Mouse (Mus musculus) hindbrain, embryonic 15.5 days (tissue): Measurements from ENCODE around the gene Pde11a. TPM values are rescaled to one million over a fixed set of nuclear protein-coding genes. Genes with fewer than 3 reads are reported as not detected.

Experiments
- ATAC-seq: fragments of 200-750 bp; cut with Nextera tagmentation; 2 replicates; pipeline ENCODE4 v1.8.0; 2017; ENCODE audit warnings: low read depth, moderate number of reproducible peaks, moderate TSS enrichment; ENCODE audit not compliant: low FRiP score
- H3K27ac ChIP-seq: fragments of 300-500 bp; sonication (generic); replicated peaks from 2 replicates; pipeline ENCODE4 v1.5.1; 2015; ENCODE audit warnings: mild to moderate bottlenecking, inconsistent platforms
- H3K27me3 ChIP-seq: fragments of 300-500 bp; sonication (generic); 2 replicates; pipeline ENCODE4 v1.6.1; 2015; ENCODE audit warnings: control low read depth, inconsistent platforms
- H3K36me3 ChIP-seq: fragments of 300-500 bp; sonication (generic); 2 replicates; pipeline ENCODE4 v1.6.1; 2015; ENCODE audit warnings: control low read depth, inconsistent platforms
- H3K4me1 ChIP-seq: fragments of 300-500 bp; sonication (generic); replicated peaks from 2 replicates; pipeline ENCODE4 v1.6.1; 2015; ENCODE audit warnings: control low read depth, inconsistent platforms
- H3K4me2 ChIP-seq: fragments of 300-500 bp; sonication (generic); 2 replicates; pipeline ENCODE4 v1.6.1; 2015; ENCODE audit warnings: moderate library complexity, mild to moderate bottlenecking, inconsistent platforms
- H3K4me3 ChIP-seq: fragments of 300-500 bp; sonication (generic); 2 replicates; pipeline ENCODE4 v1.5.1; 2015; ENCODE audit warnings: mild to moderate bottlenecking, inconsistent platforms
- H3K9ac ChIP-seq: fragments of 300-500 bp; sonication (generic); 2 replicates; pipeline ENCODE4 v1.6.1; 2015; ENCODE audit warnings: inconsistent platforms
- H3K9me3 ChIP-seq: fragments of 300-500 bp; sonication (generic); 2 replicates; pipeline ENCODE4 v1.6.1; 2016; ENCODE audit warnings: control low read depth, inconsistent platforms
- WGBS: fragments of 180-500 bp; shearing (Covaris S2); methylation state at CpG from one replicate; pipeline ENCODE4 v1.1.7; 2015; 5-methylcytosine and 5-hydroxymethylcytosine counted together
- polyA plus RNA-seq: library from polyadenylated mRNA; unstranded; fragments of >200 nt; fragmentation: Nextera tagmentation; extraction: Ambion mirVana; gene quantifications from 2 replicates; pipeline ENCODE4 v1.2.1, GENCODE M21; 2015

The Pde11a gene
- polyA plus RNA-seq, 1 experiment from 2014 or later: 1.6 TPM

DNA sequence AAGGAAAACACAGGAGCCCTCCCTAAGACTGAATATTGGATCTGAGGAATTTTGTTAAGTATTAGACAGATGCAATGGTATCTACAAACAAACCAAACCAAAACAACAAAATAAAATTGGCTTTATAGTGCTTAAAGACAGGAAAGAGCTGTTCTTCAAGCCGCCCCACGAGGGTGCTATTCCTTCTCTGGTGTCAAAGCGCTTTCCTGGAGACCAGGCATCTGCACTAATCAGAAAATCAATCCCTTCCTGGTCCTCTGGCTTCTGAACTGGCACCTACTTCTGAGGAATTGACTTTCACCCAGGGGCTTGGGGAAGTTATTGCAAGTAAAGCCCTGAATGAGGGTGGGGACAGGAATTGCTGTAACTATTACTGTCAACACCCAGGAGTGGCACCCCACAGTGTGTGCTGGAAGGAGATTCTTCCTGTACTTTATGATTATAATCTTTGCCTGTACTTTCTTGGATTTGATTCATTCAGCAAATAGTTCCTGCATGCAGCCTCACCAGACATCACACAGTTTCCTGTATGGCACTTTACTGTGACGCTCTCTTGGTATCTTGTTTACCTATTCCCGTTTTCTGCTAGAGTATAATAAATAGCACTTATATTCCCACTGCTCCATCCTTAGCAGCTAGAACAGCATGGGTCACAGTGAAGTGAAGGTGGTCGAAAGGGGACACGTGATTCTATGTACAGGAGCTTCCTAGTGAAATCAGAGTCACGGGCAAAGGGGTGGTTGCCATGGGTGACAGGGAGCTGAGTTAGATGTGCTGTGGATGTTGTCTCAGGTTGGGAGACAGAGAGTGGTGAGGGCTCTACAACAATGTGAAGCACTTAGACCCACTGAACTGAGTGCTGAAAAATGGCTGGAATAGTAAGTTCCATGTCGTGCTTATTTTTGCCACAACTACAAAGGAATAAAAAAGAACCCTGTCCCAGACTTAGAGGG is 210.2 kb downstream of the Pde11a start:
- Histone ChIP-seq H3K4me3 (no peak overlapping the region), H3K9ac (no peak overlapping the region), H3K36me3 (no peaks in the 10 kb centered on the region), H3K27ac (no peak overlapping the region), H3K27me3 (no peaks in the 10 kb centered on the region), H3K4me2 (no peak overlapping the region), H3K4me1 (peaks cover 20% of the 10 kb centered on the region; the same call in 1 of the 2 replicates), H3K9me3 (no peaks in the 10 kb centered on the region)
- 52% methylated on average over 9 of the region's 9 CpGs for WGBS
- ATAC-seq: no peak

DNA sequence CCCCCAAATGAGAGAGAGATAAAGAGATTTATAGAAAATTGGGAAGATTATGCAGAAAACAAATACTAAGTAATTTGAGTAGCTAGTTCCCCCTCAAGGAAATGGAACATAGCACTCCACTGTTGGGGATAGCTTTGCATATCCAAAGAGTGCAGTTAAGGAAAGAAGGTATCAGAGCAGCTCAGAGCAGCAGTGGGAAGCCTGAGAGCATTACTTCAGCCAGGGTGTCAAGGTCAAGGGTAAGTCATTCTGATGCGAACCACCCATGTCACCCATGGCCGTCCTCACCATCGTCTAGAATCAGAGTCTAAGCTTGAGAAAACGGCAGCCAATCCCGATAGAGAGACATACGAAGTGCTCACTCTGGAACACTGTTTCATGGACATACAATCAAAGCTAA is 211.9 kb downstream of the Pde11a start:
- Histone ChIP-seq H3K4me1 (peaks cover 20% of the 10 kb centered on the region; the same call in 1 of the 2 replicates), H3K27me3 (no peaks in the 10 kb centered on the region), H3K9ac (no peak overlapping the region), H3K4me2 (no peak overlapping the region), H3K36me3 (no peaks in the 10 kb centered on the region), H3K9me3 (no peaks in the 10 kb centered on the region), H3K27ac (no peak overlapping the region), H3K4me3 (no peak overlapping the region)
- no peak for ATAC-seq
- 91% methylated on average over 6 of the region's 6 CpGs for WGBS

DNA sequence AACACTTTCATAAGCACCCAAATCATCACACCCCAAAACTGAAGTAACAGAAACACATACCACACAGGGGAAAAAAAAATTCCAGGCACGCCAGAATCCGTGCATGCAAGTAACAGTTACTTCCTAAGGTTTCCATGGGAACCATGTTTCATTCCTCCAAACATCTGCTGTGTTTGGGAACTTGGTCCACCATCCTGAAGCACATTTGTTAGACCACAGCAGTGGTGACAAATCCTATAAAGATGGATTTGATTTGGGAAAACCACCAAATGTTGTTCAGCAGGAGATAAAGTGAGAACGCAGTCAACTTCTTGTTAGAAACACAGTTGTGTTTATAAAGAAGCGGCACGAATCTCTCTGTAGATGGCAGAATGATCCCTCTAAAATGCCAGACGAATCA is 213.8 kb downstream of the Pde11a start:
- no peak overlapping the region for H3K4me2 ChIP-seq
- ATAC-seq: no peak
- no peak overlapping the region for H3K27ac ChIP-seq
- H3K9ac ChIP-seq: no peak overlapping the region
- H3K27me3 ChIP-seq: no peaks in the 10 kb centered on the region
- H3K9me3 ChIP-seq: no peaks in the 10 kb centered on the region
- H3K4me1 ChIP-seq: peaks cover 15% of the 10 kb centered on the region; the same call in 1 of the 2 replicates
- H3K4me3 ChIP-seq: no peak overlapping the region
- H3K36me3 ChIP-seq: no peaks in the 10 kb centered on the region
- WGBS: 69% methylated on average over 6 of the region's 6 CpGs

DNA sequence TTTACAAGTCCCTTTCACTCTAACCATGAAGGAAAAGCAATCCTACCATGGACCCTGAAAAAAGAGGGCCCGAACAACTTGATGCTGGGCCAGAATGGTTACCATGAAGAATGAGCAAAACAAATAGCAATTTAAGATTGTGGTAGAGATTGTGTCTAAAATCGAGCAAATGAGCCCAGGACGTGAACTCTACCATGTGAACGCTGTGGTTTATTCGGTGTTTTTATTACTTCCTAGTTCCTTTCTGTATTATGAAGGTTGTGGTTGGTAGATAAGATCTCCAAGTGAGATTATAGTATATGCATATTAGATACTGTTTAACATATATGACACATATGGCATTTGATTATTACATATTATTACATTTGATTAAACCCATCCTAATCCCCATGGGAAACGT is 216.4 kb downstream of the Pde11a start:
- H3K9me3 ChIP-seq: no peaks in the 10 kb centered on the region
- H3K27me3 ChIP-seq: no peaks in the 10 kb centered on the region
- no peaks in the 10 kb centered on the region for H3K4me1 ChIP-seq
- no peak overlapping the region for H3K4me3 ChIP-seq
- no peak for ATAC-seq
- WGBS: 90% methylated on average over 6 of the region's 6 CpGs
- no peak overlapping the region for H3K4me2 ChIP-seq
- no peaks in the 10 kb centered on the region for H3K36me3 ChIP-seq
- H3K9ac ChIP-seq: no peak overlapping the region
- no peak overlapping the region for H3K27ac ChIP-seq

DNA sequence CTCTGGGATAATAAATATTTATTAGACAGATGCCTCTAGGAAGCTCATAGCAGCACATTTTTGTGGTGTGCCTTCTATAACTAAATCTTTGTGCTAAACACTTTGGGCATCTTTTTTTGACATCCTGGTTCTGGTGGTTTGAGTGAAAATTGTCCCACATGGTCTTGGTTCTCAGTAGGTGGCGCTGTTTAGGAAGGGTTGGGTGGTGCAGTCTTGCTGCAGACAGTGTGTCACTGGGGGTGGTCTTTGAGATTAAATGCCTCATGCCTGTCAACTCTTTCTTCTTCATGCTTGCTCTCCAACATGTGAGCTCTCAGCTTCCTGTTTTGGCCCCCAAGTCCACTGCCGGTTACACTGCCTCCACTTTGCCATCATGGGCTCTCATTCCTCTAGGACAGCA is 218.7 kb downstream of the Pde11a start:
- no peaks in the 10 kb centered on the region for H3K27me3 ChIP-seq
- no peak overlapping the region for H3K9ac ChIP-seq
- H3K4me1 ChIP-seq: no peaks in the 10 kb centered on the region
- H3K9me3 ChIP-seq: no peaks in the 10 kb centered on the region
- H3K27ac ChIP-seq: no peak overlapping the region
- no peak overlapping the region for H3K4me3 ChIP-seq
- 60% methylated on average over 2 of the region's 2 CpGs for WGBS
- no peaks in the 10 kb centered on the region for H3K36me3 ChIP-seq
- H3K4me2 ChIP-seq: no peak overlapping the region
- ATAC-seq: no peak

DNA sequence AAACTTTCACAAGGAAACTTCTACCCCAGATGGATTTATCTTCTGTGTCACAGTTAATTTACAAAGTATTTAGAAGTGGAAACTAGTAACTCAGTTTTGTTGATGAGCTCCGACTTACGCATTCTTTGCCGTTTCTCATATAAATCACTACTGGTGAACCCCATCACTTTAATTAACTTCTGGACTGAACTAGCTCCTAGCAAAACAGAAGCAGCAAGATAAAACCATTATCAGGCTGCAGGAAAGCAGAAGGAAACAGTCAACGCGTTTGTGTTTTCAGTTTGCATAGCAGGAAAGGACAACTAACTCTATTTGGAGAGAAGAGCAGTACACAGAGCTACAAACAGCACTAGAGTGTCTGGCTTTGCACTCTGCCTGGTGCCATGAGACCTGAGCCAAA is 220.1 kb downstream of the Pde11a start:
- Histone ChIP-seq H3K4me1 (no peaks in the 10 kb centered on the region), H3K9ac (no peak overlapping the region), H3K27me3 (no peaks in the 10 kb centered on the region), H3K4me3 (no peak overlapping the region), H3K4me2 (no peak overlapping the region), H3K27ac (no peak overlapping the region), H3K36me3 (no peaks in the 10 kb centered on the region), H3K9me3 (no peaks in the 10 kb centered on the region)
- ATAC-seq: no peak
- WGBS: 81% methylated on average over 5 of the region's 5 CpGs

DNA sequence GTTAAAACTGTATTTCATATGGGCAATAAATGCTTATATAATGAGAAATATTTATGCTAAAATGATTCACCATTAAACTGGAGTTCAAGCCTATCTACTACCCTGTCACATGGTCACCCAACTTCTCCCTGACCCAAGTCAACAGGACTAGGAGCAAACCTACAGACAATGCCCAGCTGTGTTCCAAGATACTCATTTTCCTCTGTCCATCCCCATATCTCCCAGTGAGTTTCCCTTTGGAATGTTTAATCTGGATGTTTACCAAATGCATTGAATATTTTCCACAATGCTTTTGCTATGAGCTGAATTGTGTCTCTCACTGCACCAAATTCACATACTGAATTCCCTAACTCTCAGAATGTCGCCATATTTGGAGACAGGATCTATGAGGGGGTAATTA is 221.4 kb downstream of the Pde11a start:
- Histone ChIP-seq H3K4me2 (no peak overlapping the region), H3K36me3 (no peaks in the 10 kb centered on the region), H3K9me3 (no peaks in the 10 kb centered on the region), H3K27ac (no peak overlapping the region), H3K4me3 (no peak overlapping the region), H3K27me3 (no peaks in the 10 kb centered on the region), H3K4me1 (no peaks in the 10 kb centered on the region), H3K9ac (no peak overlapping the region)
- 88% methylated on average over 1 of the region's 1 CpGs for WGBS
- no peak for ATAC-seq

DNA sequence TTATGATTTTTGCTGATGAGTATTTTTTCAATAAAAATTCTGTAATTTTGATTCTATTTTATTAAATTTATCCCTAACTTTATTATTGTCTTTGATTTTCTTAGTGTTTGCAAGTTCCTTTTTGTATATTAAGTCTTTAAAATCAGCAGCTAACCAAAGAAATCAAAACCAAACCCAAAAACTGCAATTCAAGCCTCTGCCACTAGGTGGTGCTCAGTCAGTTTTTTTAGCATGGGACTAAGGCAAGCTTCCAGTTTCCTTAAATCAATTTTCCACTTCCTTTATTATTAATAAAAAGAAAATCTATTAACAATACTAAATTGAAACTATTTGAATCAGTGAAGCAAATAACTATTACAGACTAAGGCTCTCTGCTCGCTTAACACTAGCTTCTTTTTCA is 222.9 kb downstream of the Pde11a start:
- H3K9ac ChIP-seq: no peak overlapping the region
- WGBS: 21% methylated on average over 1 of the region's 1 CpGs
- no peak overlapping the region for H3K4me2 ChIP-seq
- no peaks in the 10 kb centered on the region for H3K27me3 ChIP-seq
- H3K36me3 ChIP-seq: no peaks in the 10 kb centered on the region
- H3K4me1 ChIP-seq: no peaks in the 10 kb centered on the region
- ATAC-seq: no peak
- H3K27ac ChIP-seq: no peak overlapping the region
- H3K9me3 ChIP-seq: no peaks in the 10 kb centered on the region
- H3K4me3 ChIP-seq: no peak overlapping the region

DNA sequence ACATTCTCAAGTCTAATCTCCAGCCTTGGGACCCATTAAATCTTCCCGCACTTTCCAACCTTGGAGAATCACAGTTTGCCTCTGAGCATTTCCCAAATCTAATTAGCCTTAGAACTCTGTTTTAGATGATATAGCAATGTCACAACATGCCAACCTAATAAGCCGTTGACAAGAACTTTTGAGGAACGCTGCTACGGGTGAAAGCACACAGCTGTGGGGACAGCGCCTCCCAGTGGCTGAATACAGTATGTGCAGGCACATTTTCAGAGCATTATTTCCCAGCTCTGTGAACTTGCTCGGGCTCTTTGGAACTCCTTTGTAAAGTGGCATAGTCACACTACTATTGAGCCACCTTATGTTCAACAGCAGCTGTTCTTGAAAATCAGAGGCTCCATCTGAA is 223.8 kb downstream of the Pde11a start:
- Histone ChIP-seq H3K27me3 (no peaks in the 10 kb centered on the region), H3K36me3 (no peaks in the 10 kb centered on the region), H3K4me3 (no peak overlapping the region), H3K4me2 (no peak overlapping the region), H3K27ac (no peak overlapping the region), H3K4me1 (no peaks in the 10 kb centered on the region), H3K9me3 (no peaks in the 10 kb centered on the region), H3K9ac (no peak overlapping the region)
- no peak for ATAC-seq
- WGBS: 22% methylated on average over 6 of the region's 6 CpGs

DNA sequence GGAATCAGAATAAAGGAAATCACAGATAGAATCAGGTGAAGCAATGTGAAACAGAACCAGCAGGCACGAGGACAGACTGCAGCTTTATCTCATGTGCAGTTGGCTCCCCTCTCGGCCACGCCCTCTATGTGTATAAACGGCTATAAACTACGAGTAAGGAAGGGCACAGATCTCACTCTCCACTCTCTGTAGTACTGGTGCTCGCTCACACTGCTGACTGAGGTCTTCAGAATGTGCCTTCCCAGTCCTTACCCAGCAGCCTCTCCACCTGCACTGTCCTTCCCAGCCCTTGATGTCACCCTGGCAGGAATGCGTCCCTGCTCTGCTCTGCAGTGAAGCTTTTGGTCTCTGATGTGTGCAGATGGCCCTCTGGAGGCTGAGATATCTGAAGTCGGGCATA is 228.9 kb downstream of the Pde11a start:
- Histone ChIP-seq H3K9me3 (no peaks in the 10 kb centered on the region), H3K36me3 (no peaks in the 10 kb centered on the region), H3K27me3 (no peaks in the 10 kb centered on the region), H3K9ac (no peak overlapping the region), H3K27ac (no peak overlapping the region), H3K4me2 (no peak overlapping the region), H3K4me3 (no peak overlapping the region), H3K4me1 (0 out of 2 replicates have a peak, but pooled peaks cover 2% of the 10 kb centered on the region)
- 59% methylated on average over 8 of the region's 8 CpGs for WGBS
- no peak for ATAC-seq

DNA sequence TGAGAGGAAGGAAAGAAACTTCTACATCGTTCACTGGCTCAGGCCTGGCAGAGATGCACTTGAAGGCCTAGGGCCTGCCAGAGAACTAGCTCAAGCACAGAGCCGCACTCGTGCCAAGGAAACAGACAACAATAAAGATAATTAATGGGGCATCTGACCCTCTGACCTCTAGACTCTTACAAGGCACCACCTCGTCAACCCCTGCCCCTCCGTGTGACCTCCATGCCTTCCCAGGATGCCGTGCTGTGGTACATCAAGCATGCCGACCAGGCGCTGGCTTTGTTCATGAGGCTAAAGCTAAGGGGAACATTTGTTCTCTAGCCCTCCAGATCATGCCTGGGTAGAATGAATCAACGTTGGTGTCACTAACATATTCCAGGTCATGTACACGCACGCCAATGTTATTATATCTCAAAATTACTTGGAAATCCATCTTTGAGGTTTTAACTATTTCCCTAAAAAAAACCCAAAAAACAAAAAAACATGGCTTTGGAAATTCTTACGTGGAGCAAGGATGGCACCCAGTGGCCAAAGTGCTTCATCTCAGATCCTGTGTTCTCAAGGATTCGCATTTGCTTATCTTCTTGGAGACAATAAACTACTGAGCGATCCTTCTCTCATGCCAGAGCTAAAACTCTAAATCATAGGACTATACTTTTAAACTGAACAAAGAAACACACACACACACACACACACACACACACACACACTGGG is 236.5 kb downstream of the Pde11a start:
- Histone ChIP-seq H3K36me3 (no peaks in the 10 kb centered on the region), H3K9me3 (no peaks in the 10 kb centered on the region), H3K9ac (peak overlapping the region; percentile 22; the same call in 1 of the 2 replicates), H3K4me1 (peaks cover 9% of the 10 kb centered on the region), H3K4me2 (0 out of 2 replicates have a peak overlapping the region, but pooled peaks have one; percentile 2), H3K4me3 (no peak overlapping the region), H3K27me3 (no peaks in the 10 kb centered on the region), H3K27ac (no peak overlapping the region)
- ATAC-seq: peak; percentile 35; the same call in 1 of the 2 replicates
- WGBS: 26% methylated on average over 14 of the region's 14 CpGs

DNA sequence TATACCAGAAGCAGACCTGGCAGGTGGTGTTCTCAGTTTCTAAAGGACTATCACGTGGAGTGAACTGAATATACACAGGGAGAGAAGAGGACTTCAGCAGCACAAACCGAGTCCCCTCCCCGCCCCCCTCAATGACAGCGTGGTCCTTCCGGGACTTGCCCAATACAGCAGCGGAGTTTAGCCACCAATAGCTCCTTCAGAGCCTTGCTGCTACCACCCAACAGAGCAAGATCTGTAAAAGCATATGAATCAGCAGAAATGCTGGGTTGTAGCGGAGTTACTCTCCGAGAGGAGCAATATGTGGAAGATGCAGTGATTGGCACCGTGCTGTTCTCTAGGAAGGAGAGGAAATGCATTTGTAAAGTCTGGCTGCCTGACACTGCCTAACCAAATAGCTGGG is 238.0 kb downstream of the Pde11a start:
- H3K27me3 ChIP-seq: no peaks in the 10 kb centered on the region
- no peaks in the 10 kb centered on the region for H3K36me3 ChIP-seq
- ATAC-seq: no peak
- H3K9ac ChIP-seq: no peak overlapping the region
- WGBS: 71% methylated on average over 9 of the region's 9 CpGs
- no peak overlapping the region for H3K27ac ChIP-seq
- H3K9me3 ChIP-seq: no peaks in the 10 kb centered on the region
- no peak overlapping the region for H3K4me3 ChIP-seq
- peaks cover 9% of the 10 kb centered on the region for H3K4me1 ChIP-seq
- no peak overlapping the region for H3K4me2 ChIP-seq
